Mouse (Mus musculus) Muller cell, postnatal 12 days (primary cell): ENCODE data around the gene Olfr1138.

Experiments used
- DNase-seq: peaks from one replicate; pipeline ENCODE4 v3.0.0-alpha.2; 2015; ENCODE audit errors: inconsistent ontology term

The Olfr1138 gene

GRCm38 (mm10) chr2:87739878-87740277 lies at the start of gene Olfr1138:
Gene Olfr1138 (minus strand): TSS chr2:87739978.
- no peak for DNase-seq

DNA sequence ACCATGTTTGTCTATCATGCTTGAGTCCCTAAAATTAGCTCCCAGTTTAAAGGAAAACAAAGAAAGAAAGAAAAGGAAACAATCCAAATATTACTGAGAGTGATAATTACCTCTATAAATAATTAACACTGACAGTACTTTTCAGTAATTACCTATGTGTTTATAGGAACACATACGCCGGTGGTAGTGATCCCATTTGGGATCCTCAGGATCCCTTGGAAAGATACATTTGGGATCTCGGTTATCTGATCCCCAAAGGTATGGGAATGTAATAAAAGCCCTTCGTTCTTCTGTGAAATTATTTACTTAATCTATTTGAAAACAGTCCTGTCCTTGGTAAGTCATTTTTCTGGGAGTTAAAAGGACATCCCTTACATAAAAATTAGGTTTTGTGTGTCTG lies 39.4 kb upstream of the Olfr1138 start, which contains the start of gene Olfr152:
Gene Olfr152 (plus strand): TSS at position 301 of the 400 bp plus-strand sequence.
- no peak for DNase-seq

DNA sequence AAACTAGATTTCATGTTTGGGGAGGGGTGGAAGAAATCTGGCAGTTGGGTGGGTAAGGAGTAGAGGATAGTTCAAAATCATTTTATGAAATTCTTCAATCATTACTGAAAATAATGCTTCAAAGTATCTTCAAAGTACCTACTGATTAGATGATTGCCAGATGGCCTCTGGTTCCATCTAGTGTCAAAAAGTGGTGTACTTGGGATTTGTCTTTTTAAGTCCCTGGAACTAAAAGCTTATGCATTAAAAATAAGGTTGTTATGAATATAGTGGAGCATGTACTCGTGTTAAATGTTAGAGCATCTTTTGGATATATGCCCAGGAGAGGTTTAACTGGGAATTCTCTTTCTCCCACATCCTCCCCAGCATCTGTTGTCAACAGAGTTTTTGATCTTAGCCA lies 36.4 kb upstream of the Olfr1138 start:
- no peak for DNase-seq

GRCm38 (mm10) chr2:87753891-87754290 lies 14.1 kb upstream of the Olfr1138 start, which contains the start of gene Olfr1141:
Gene Olfr1141 (minus strand): TSS chr2:87753991.
- DNase-seq: no peak

DNA sequence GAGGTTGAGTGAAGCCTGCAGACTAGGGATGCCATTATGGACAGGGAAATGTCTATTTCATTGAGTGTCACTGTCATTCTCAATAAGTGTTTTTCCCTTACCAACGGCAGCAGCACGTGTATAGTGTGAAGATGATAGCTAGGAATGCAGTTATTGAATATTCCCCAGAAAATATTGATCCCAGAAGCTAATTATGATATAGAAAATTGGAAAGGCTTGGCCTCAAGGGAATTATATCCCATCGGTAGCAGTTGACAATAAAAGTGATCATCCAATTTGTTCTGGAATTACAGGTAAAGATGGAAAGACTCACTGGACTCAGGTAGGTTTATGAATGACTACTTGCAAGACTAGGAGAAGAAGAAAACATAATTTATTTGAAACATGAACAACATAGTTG lies 3.7 kb upstream of the Olfr1138 start, which contains the start of gene Olfr1140:
Gene Olfr1140 (plus strand): TSS at position 301 of the 400 bp plus-strand sequence.
- no peak for DNase-seq

GRCm38 (mm10) chr2:87713079-87713478 lies 26.7 kb downstream of the Olfr1138 start, which contains the start of gene Olfr1137:
Gene Olfr1137 (minus strand): TSS chr2:87713179.
- no peak for DNase-seq

DNA sequence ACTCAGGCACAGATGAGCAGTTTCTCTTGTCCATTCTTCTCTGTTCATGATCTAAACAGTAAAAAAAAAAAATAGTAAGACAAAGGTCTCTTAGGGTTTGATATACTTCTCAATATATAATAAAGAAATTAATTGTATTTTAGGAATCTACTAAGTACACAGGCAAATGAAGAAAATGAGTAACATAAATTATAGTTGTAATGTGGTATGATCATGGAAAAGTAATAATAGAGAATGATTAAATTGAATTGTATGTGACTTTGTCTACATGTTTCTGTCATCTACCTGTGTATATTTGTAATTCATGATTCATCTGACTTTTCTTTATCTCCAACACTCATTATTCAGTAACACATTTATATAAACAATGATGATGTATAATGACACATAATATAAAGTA lies 45.9 kb downstream of the Olfr1138 start, which contains the start of gene Olfr1136:
Gene Olfr1136 (minus strand): TSS at position 101 of the 400 bp plus-strand sequence.
- no peak for DNase-seq
